Mouse (Mus musculus) left cerebral cortex, postnatal 36 days (tissue): ENCODE data around the gene Col23a1. TPM values are rescaled to one million over a fixed set of nuclear protein-coding genes. Genes with fewer than 3 reads are reported as not detected.
"Not testable (repeated sequence)": the region's sequence is repeated elsewhere in the genome, so short reads cannot be mapped to it uniquely, and the experiment has no call there.

Experiments
- DNase-seq, 2 experiments: peaks; one replicate each; pipeline ENCODE4 v3.0.0; 2021 to 2022; ENCODE audit warnings: low spot score in 2 of 2, mixed read lengths in 1 of 2
- intact Hi-C: fragments of 180-260 bp; cut with DNase I; formaldehyde crosslinking; loops from one replicate; pipeline ENCODE4 v1.15.1; 2025
- total RNA-seq, 2 experiments: library from RNA; stranded (reverse); gene quantifications; 2 replicates each; pipeline ENCODE4 v1.2.3; 2021

The Col23a1 gene
- total RNA-seq, 2 experiments from 2014 or later, result 9.2 to 11.8 TPM

- intact Hi-C loops, result no loop called here
- DNase-seq, result peak; percentile 77 to 82
Observed at GRCm38 (mm10) chr11:51622971-51623491, 333.3 kb downstream of the Col23a1 start.

DNA sequence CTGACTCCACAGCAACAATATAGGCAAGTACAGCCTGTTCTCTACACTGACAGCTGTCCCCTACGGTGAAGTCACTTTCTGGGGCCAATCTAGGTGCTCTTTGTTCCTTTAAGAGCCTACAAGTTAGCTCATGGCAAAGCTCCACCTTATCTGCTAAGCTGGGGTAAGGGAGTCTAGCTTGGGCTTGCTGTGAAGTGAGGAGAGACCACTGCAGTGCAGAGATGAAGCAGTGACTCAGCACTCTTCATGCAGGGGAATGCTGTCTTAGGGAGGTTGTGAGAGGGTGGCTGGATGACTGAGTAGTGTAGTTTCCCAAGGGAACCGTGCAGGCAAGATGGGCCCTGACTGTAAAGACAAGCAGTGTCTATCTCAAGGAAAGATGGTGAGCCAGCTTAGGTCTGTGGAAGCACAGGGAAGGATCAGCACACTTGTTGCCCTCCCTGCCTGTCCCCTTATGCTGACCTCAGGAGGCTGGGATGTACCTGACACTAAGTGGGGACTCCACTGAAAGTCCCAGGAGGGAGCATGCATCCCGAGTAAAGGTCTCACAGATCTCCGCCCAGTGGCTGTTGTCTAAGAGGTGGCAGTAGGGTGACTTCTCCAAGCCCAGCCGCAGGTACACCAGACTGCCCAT is 335.6 kb downstream of the Col23a1 start:
- intact Hi-C loops, result no loop called here
- no peak for DNase-seq

DNA sequence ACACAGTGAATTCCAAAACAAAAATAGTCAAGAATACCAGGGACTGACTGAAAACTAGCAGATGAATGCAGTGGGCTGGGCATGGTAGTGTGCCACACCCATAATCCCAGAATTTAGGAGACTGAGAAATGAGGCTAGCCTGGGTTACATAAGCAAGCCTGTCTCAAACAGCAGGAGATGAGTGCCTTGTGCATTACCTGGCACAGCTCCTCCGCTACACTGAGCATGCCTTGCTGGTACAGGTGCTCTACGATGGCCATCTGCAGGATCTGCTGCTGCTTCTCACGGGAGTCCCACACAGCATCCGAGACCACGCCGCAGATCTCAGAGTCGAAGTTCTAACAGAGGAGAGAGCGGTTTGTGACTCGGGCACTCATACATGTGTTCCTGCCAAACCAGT is 337.7 kb downstream of the Col23a1 start:
- peak in 1 of 2 experiments; percentile 44 for DNase-seq
- intact Hi-C loops, result no loop called here

- DNase-seq, result no peak
- intact Hi-C loops, result no loop called here
Observed at GRCm38 (mm10) chr11:51627907-51628306, 338.2 kb downstream of the Col23a1 start.

DNA sequence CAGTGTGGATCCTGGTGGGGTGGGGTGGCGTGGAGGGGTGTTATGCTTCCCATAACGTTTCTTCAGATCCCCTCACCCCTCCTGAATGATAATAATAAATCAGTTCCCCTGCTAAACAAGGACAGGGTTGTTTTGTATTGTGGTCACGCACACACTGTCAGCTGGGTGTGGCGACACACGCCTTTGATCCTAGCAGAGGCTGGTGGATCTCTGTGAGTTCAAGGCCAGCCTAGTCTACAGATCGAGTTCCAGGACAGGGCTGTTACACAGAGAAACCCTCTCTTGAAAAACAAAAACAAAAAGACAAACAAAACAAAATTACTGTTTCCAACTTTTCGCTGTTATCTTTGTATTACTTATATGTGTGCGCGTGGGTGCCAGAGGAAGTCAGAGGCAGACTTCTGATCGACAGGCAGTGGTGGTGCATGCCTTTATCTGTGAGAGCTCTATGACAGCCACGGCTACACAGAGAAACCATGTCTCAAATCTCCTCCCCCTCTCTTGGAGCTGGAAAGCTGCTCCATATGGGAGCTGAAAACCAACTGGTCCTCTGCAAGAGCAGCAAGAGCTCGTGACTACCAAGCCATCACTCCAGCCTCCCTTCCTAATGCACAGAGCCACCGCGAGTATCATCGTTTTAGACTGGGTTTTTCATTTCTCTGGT is 340.1 kb downstream of the Col23a1 start:
- peak; percentile 64 to 72 for DNase-seq
- intact Hi-C loops, result no loop called here

- intact Hi-C loops, result no loop called here
- DNase-seq, result no peak
Observed at GRCm38 (mm10) chr11:51632130-51632753, 342.5 kb downstream of the Col23a1 start.

- intact Hi-C loops, DNase-seq: not testable (repeated sequence)
Observed at GRCm38 (mm10) chr11:51633200-51633599, 343.5 kb downstream of the Col23a1 start.

Other genes with a start within 250 kb of the Col23a1 start
- gene Olfr1375, start 241.8 kb upstream of the Col23a1 start, total RNA-seq, result not detected
- gene Zfp354a, start 230.7 kb upstream of the Col23a1 start, total RNA-seq, result 1 to 10 TPM; 8.1 to 9.3 TPM
- not detected for gene Gm12569, start 69.4 kb upstream of the Col23a1 start, total RNA-seq
- gene Clk4, start 28.2 kb upstream of the Col23a1 start, total RNA-seq, result 100 to 1,000 TPM in 1 of 2 experiments, 10 to 100 TPM in 1; 79.3 to 115 TPM
- not detected for gene BC049762, start 26.9 kb upstream of the Col23a1 start, total RNA-seq